Mouse (Mus musculus): ENCODE data around the gene Lyzl4. TPM values are rescaled to one million over a fixed set of nuclear protein-coding genes. Genes with fewer than 3 reads are reported as not detected.

Lyzl4 gene
- total RNA-seq, 2 experiments from 2014 or later, result not detected

DNA sequence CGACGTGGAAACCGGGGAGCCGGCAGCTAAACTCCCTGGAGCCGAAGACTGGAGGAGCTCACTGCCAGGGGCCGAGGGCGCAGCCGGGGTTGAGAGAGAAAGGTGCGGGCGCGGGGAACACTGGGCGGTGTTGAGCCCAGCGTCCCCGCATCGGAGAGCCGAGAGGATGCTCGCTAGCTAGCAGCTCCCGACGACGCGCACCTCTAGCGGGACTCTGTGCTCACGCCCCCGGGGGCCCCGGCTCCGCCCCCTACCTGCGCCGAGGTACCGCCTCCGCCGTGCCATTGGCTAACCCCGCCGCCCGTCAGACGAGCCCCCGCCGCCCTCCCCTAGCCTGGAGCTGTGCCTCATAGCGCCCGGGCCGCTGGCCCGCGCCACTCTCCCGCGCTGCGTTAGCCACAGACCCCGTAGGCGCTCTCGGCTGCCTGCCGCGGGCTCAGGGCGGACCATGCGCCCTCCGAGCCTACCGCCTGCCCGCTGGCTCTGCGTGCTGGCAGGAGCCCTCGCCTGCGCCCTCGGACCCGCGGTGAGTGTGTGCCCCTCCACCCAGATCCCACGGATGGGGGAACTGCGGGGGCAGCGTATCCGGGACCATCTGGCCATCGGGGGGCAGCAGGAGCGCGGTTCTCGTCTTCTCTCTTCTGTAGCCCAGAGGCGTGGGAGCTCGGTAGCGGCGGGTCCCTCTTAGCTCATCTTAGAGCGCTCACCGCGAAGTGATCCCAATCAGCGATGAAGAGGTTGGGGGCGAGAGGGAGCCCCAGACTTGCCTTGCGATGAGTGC, 695 bp upstream of the Lyzl4 start, which contains the start of gene Vipr1:
Vipr1 (plus strand) TSS at position 316 of the 781 bp plus-strand sequence.
- peak within 1 kb of the TSS; percentile 73 for H3K4me3 ChIP-seq
- intact Hi-C loops (cut with DNase I), result loop anchor here (1.0 kb wide), 1 partner anchor 37 kb away; no protein-coding TSS in a partner anchor

DNA sequence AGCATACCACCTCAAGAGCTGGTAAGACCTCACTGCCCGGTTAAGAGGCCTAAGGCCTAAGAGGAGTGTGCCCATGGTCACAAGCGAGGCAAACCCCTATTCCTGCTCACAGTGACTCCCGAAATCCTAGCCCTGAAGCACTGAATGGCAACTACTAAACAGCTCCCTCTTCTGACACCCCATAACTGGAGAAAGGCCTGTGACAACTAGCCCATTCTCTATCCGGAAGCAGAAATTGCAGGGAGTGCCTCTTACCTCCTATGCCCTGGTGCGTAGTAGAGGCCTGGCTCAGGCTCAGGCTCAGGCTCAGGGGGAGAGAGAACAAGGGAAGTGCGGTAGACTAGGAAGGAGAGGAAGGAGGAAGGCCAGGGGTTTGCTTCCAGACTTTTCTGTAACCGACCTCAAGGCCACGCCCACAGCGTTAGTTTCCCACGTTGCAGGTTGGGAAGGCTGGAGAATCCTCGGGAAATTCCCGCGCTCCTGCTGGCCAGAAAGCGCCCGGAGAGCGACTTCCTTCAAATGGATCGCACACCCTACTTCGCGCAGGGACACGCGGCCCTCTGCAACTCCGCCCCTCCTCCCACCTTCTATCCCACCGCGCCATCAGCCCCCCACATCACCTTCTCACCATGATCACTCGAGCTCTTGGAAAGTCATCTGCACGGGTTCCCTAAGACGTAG, 521 bp downstream of the Lyzl4 start:
- peak overlapping the region; percentile 51 for H3K27ac ChIP-seq
- DNase-seq, result no peak
- peak overlapping the region; percentile 73 for H3K4me3 ChIP-seq
- intact Hi-C loops (cut with DNase I), result no loop called here
- TF ChIP-seq CTCF (IDR thresholded peaks at IDR 0.05), result no peak

More for the DNA sequence above, 695 bp upstream of the Lyzl4 start, which contains the start of gene Vipr1:
- H3K27ac ChIP-seq, result peak within 1 kb of the TSS; percentile 61
- TF ChIP-seq CTCF (IDR thresholded peaks at IDR 0.05), result no peak
- DNase-seq, result peak; percentile 68

DNA sequence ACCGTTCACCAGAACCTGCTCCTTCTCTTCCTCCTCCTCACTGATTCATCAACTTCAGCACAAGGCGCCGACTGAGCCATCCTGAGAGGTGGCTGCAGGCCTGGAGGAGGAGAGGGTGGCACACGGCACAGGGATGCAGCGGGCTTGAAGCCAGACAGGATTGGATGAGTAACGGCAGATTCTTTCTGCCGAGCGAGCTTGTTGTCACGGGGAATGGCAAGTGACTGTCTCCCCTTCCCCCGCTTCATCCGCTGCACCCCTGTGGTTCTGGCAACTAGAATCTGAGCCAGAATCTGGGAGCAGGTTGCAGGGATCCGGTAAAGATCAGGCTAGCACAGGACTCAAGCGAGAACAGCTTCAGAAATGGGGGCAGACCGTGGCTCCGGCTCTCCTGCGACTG, 2.1 kb downstream of the Lyzl4 start:
- intact Hi-C loops (cut with DNase I), result no loop called here

DNA sequence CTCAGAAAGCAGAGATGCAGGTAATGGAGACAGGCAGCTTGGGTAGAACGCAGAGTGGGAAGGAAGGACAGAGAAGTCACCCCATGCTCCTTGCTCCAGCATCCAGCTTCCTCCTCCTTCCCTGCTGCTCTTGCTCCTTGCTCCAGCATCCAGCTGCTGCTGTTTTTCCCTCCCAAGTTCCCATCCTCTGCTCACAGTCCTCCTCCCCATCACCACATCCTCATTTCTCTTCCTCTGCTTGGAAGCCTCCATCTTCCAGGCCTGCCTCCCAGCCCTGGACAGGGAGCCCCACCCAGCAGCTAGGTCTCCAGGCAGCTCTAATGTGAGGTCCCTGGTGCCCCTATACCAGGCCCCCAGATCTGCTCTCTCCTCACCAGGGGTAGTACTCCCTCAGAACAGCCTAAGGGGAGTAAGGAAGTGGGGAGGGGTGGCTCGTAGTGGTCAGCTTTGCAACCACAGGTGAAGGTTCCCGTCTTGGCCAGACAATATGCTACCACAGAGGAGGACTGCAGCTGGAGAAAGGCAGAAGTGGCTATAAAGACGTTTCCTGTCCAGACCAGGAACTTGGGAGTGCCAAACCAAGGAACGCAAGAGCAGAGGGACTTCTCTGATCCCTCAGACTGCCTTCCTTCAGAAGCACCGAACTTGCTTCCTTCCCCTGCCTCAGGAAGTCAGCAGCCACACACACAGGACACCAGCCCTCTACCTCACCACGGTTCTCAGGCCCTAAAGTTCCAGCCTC, 5.9 kb downstream of the Lyzl4 start:
- TF ChIP-seq CTCF (IDR thresholded peaks at IDR 0.05), result no peak
- no peak overlapping the region for H3K27ac ChIP-seq
- no peak for DNase-seq
- no peak overlapping the region for H3K4me3 ChIP-seq
- intact Hi-C loops (cut with DNase I), result no loop called here

More for the DNA sequence above, 2.1 kb downstream of the Lyzl4 start:
- DNase-seq, result no peak
- Histone ChIP-seq H3K27ac (no peak overlapping the region), H3K4me3 (no peak overlapping the region)
- no peak for TF ChIP-seq CTCF (IDR thresholded peaks at IDR 0.05)

DNA sequence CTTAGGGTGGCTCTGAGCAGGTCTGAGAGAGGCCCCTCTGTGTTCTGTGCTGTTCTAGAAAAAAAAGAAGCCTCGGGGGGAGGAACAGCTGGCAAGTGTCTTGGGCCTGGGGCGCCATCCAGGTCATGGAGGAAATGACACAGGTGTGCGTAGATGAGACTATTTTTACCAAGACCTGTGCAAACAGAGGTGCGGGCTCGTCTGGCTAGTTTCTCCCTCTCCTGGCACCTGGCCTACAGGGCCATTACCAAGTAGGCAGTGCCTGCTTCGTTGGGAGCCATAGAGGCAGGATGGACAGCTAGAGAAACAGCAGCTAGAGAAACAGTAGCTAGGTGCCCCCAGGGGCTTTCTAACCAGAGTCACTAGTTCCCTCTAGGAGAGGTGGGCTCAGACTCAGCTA, 8.6 kb downstream of the Lyzl4 start:
- Histone ChIP-seq H3K27ac (peak overlapping the region; percentile 43; the same call in 1 of the 2 replicates), H3K4me3 (no peak overlapping the region)
- intact Hi-C loops (cut with DNase I), result no loop called here
- no peak for DNase-seq
- TF ChIP-seq CTCF (IDR thresholded peaks at IDR 0.05), result no peak

DNA sequence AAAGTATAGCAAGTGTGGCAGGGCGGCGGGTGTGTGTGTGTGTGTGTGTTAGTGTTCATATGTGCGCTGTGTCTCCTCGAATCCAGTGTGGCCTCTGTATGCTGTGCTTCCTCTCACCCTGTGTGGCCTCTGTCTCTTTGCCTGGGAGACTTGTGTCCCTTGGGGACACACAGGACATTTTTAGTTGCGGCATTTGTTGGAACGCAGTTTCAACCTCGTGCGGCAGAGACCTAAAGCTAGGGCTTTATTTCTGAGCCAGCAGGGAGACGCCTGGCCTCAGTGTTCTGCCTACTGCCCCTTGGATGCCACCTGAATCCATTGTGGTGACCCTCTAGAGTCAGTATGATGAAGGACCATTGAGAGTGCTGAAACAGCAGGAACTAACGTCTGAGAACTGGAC, 9.0 kb downstream of the Lyzl4 start:
- no peak for DNase-seq
- H3K4me3 ChIP-seq, result no peak overlapping the region
- no peak for TF ChIP-seq CTCF (IDR thresholded peaks at IDR 0.05)
- intact Hi-C loops (cut with DNase I), result no loop called here
- peak overlapping the region; percentile 43; the same call in 1 of the 2 replicates for H3K27ac ChIP-seq

DNA sequence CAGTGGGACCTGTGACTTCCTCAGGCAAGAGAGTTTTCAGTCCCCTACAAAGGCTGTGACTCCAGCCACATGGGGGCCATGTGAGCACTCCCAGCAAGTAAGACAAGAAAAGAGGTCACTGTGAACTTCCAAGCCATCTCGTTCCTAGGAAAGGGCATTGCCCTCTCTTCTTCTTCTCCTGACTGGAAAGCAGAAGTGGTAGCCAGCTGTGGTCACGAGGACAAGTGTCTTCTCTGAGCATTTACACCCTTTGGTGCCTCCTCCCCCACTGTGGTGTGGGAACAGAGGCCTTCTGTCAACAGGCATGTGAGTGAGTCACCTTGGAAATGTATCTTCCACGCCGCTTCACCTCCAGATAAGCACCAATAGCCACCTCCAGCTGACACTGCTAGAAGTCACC, 9.9 kb downstream of the Lyzl4 start:
- peak overlapping the region; percentile 43; the same call in 1 of the 2 replicates for H3K27ac ChIP-seq
- no peak for DNase-seq
- no peak overlapping the region for H3K4me3 ChIP-seq
- intact Hi-C loops (cut with DNase I), result no loop called here
- TF ChIP-seq CTCF (IDR thresholded peaks at IDR 0.05), result no peak

DNA sequence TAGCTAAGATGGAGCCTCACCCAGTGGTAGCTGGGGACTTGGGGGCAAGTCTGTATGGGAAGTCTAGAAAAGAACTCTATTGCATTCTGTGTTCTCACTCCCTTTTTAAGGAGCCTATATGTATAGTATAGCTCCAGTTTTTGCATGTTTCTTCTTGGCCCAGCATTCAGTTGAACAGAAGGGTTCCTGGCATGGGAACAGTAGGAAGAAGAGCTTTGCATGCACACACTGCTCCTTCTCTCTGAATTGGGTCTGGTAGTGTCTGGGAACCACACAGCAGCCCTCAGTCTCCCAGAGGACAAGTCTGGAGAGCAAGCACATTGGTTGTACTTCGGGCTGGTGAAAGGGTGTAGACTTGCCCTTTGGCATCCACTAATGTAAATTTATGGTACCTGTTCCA, 11.3 kb downstream of the Lyzl4 start:
- intact Hi-C loops (cut with DNase I), result no loop called here
- Histone ChIP-seq H3K27ac (no peak overlapping the region), H3K4me3 (no peak overlapping the region)
- TF ChIP-seq CTCF (IDR thresholded peaks at IDR 0.05), result no peak
- DNase-seq, result no peak

DNA sequence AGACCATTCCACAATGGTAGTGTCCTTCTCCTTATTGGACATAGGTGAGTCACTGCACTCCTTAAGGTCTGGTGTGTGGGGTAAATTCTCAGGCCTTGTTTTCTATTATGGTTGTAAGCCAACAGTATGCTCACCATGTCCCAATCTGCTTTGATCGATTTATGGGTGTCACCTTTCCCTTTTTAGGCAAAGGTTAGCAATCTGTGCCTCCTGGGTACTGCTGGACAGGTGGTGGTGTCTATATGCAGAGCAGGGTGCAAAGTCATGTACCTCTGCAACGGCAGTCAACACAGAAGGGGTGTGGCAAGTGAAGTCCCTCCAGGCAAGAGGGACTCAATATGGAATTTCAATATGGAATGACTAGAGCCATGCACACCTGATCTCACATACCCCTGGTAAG, 17.0 kb downstream of the Lyzl4 start:
- H3K27ac ChIP-seq, result no peak overlapping the region
- intact Hi-C loops (cut with DNase I), result no loop called here
- TF ChIP-seq CTCF (IDR thresholded peaks at IDR 0.05), result no peak
- H3K4me3 ChIP-seq, result no peak overlapping the region
- DNase-seq, result no peak

DNA sequence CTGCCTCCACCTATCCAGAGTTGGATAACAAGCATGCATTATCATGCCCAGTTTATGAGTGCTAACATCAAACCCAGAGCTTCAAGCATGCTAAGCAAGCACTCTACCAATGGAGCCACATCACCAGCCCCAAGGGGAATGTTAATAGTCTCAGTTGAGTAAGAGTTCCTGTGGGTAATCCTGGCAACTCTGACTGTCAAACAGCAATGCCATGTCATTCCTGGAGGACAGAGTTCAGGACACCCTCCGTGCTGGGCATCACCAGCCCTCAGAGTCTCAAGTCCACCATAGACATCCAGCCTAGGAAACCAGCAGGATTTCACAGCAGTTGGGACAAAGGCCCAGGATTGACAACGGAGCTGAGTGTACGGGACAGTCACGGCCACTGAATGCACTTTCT, 18.7 kb downstream of the Lyzl4 start:
- intact Hi-C loops (cut with DNase I), result no loop called here
- no peak for TF ChIP-seq CTCF (IDR thresholded peaks at IDR 0.05)
- no peak for DNase-seq
- H3K27ac ChIP-seq, result no peak overlapping the region
- no peak overlapping the region for H3K4me3 ChIP-seq

DNA sequence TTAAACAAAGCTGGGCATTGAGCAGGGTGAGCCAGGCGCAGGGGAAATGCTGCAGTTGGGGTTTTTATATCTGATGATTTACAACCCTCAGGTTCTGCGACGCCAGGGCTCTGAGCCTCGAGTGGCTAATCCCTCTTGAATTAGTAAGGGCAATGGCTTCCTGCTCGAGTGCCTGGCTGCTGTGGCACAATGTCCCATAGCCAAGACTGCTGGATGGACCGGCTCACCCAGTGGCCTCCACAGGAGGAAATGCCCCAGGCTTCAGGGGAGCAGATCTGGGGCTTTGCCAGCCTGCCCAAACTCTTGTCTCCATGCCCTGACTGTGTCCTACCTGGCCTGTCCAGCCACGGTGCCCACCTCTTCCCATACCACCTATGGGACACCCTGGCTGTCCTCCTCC, 22.5 kb downstream of the Lyzl4 start:
- intact Hi-C loops (cut with DNase I), result no loop called here

DNA sequence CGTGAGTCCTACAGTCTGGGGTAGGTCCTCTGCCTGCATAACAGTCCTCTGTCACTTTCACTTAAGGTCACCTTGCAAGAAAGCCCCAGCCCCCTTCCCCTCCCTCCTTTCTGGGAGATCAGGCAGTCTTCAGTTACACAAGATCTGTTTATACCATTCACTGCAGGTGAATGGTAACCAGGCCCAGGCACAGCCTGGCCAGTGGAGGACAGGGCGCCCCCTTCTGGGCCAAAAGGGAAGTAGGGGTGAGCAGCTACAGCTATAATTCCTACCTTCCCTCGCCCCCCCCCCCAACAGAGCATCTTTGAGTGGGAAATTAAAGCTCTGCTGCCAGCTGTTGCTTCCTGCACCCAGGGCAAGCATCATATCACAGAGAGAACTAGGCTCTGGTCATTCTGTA, 25.4 kb downstream of the Lyzl4 start:
- no peak for DNase-seq
- intact Hi-C loops (cut with DNase I), result no loop called here
- peak; percentile 48 for TF ChIP-seq CTCF (IDR thresholded peaks at IDR 0.05)
- Histone ChIP-seq H3K4me3 (no peak overlapping the region), H3K27ac (no peak overlapping the region)

More for the DNA sequence above, 22.5 kb downstream of the Lyzl4 start:
- Histone ChIP-seq H3K4me3 (no peak overlapping the region), H3K27ac (no peak overlapping the region)
- DNase-seq, result no peak
- no peak for TF ChIP-seq CTCF (IDR thresholded peaks at IDR 0.05)

Data from gastrocnemius, adult 2 months (tissue).